Mouse (Mus musculus): ENCODE measurements around the gene Cul4b.

- TF ChIP-seq CTCF (IDR thresholded peaks at IDR 0.05; ENCODE audit: low read depth, low read length), result no peak
- TF ChIP-seq GATA1 (IDR thresholded peaks at IDR 0.05; ENCODE audit: borderline replicate concordance, low read length), result no peak
- TF ChIP-seq POLR2AphosphoS5 (IDR thresholded peaks at IDR 0.05; ENCODE audit: insufficient replicate concordance, low read depth, low read length), result no peak
Measured at GRCm38 (mm10) chrX:38564542-38565175, 11.3 kb downstream of the Cul4b start.

Data from G1E (cell line).